Mouse (Mus musculus) midbrain, embryonic 13.5 days (tissue): ENCODE measurements around the gene Ccdc74a. TPM values are rescaled to one million over a fixed set of nuclear protein-coding genes. Genes with fewer than 3 reads are reported as not detected.
A peak's percentile ranks its signal among the peaks of the same experiment; 100 is the strongest.

Experiments
- ATAC-seq: fragments of 200-750 bp; cut with Nextera tagmentation; 2 replicates; pipeline ENCODE4 v1.8.0; 2017; ENCODE audit warnings: mild to moderate bottlenecking, moderate TSS enrichment, moderate library complexity
- H3K27ac ChIP-seq: fragments of 300-500 bp; sonication (generic); 2 replicates; pipeline ENCODE4 v1.5.1; 2015; ENCODE audit warnings: inconsistent platforms, mild to moderate bottlenecking, moderate library complexity
- H3K27me3 ChIP-seq: fragments of 300-500 bp; sonication (generic); 2 replicates; pipeline ENCODE4 v1.6.1; 2015; ENCODE audit warnings: mild to moderate bottlenecking, inconsistent platforms
- H3K36me3 ChIP-seq: fragments of 300-500 bp; sonication (generic); 2 replicates; pipeline ENCODE4 v1.6.1; 2015; ENCODE audit warnings: mild to moderate bottlenecking, inconsistent platforms
- H3K4me1 ChIP-seq: fragments of 300-500 bp; sonication (generic); replicated peaks from 2 replicates; pipeline ENCODE4 v1.6.1; 2015; ENCODE audit warnings: inconsistent platforms
- H3K4me2 ChIP-seq: fragments of 300-500 bp; sonication (generic); replicated peaks from 2 replicates; pipeline ENCODE4 v1.6.1; 2015; ENCODE audit warnings: moderate library complexity, mild to moderate bottlenecking, inconsistent platforms
- H3K4me3 ChIP-seq: fragments of 300-500 bp; sonication (generic); replicated peaks from 2 replicates; pipeline ENCODE4 v1.5.1; 2015; ENCODE audit warnings: mild to moderate bottlenecking, inconsistent platforms
- H3K9ac ChIP-seq: fragments of 300-500 bp; sonication (generic); replicated peaks from 2 replicates; pipeline ENCODE4 v1.6.1; 2015; ENCODE audit warnings: mild to moderate bottlenecking, inconsistent platforms
- H3K9me3 ChIP-seq: fragments of 300-500 bp; sonication (generic); 2 replicates; pipeline ENCODE4 v1.6.1; 2016; ENCODE audit warnings: mild to moderate bottlenecking, inconsistent platforms
- WGBS: fragments of 180-500 bp; shearing (Covaris S2); methylation state at CpG from one replicate; pipeline ENCODE4 v1.1.7; 2015; 5-methylcytosine and 5-hydroxymethylcytosine counted together
- polyA plus RNA-seq: library from polyadenylated mRNA; unstranded; fragments of >200 nt; fragmentation: Nextera tagmentation; extraction: Ambion mirVana; gene quantifications from 2 replicates; pipeline ENCODE4 v1.2.1, GENCODE M21; 2015

Gene Ccdc74a
- polyA plus RNA-seq, 1 experiment from 2014 or later, result 4.8 TPM

GRCm38 (mm10) chr16:17626269-17626555, 20.1 kb upstream of the Ccdc74a start:
- WGBS, result 95% methylated on average over 5 of the region's 5 CpGs
- Histone ChIP-seq H3K4me3 (no peak overlapping the region), H3K9me3 (no peaks in the 10 kb centered on the region), H3K27me3 (no peaks in the 10 kb centered on the region), H3K4me2 (no peak overlapping the region), H3K4me1 (no peaks in the 10 kb centered on the region), H3K27ac (no peak overlapping the region), H3K9ac (no peak overlapping the region), H3K36me3 (peaks cover 87% of the 10 kb centered on the region)
- ATAC-seq, result no peak

- Histone ChIP-seq H3K4me2 (no peak overlapping the region), H3K27me3 (no peaks in the 10 kb centered on the region), H3K27ac (no peak overlapping the region), H3K4me1 (no peaks in the 10 kb centered on the region), H3K9me3 (no peaks in the 10 kb centered on the region), H3K4me3 (no peak overlapping the region), H3K36me3 (peaks cover 84% of the 10 kb centered on the region), H3K9ac (no peak overlapping the region)
- ATAC-seq, result no peak
- WGBS, result 96% methylated on average over 2 of the region's 2 CpGs
Observed at GRCm38 (mm10) chr16:17632580-17632979, 13.7 kb upstream of the Ccdc74a start.

DNA sequence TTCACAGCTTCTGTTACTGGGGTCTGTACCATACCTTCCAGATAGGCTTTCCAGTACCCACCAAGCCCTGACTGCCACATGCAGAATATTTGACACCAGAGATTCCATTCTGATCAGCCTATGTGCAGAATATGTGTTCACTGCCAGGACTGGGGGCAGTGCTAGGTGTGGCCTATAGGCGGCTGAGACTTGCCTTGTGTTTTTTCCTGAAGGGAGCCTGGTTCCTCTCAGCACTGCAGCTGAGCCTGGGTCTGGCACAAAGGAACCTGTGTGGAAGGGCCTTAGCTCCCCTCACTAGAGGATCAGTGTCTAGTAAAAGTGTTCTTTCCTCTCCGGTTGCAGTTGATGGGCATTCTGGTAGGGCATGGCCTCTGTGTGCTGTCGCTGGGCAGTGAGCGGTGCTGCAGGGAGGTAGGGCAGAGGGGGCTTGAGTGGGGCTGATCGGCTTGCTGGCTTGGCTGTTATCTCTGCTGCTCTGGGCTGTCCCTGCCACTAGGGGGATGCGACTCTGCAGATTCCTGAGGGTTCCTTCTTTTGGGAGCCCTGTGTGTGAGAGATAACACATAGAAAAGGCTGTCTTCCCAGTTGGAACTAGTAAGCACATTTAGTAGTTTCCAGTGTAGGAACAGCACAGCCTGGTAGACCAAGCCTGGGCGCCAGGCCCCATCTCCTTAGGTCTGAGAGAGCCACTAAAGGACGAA, 12.6 kb upstream of the Ccdc74a start:
- 72% methylated on average over 8 of the region's 8 CpGs for WGBS
- Histone ChIP-seq H3K36me3 (peaks cover 84% of the 10 kb centered on the region), H3K4me1 (no peaks in the 10 kb centered on the region), H3K27ac (no peak overlapping the region), H3K9ac (no peak overlapping the region), H3K4me2 (no peak overlapping the region), H3K4me3 (no peak overlapping the region), H3K9me3 (no peaks in the 10 kb centered on the region), H3K27me3 (no peaks in the 10 kb centered on the region)
- no peak for ATAC-seq

DNA sequence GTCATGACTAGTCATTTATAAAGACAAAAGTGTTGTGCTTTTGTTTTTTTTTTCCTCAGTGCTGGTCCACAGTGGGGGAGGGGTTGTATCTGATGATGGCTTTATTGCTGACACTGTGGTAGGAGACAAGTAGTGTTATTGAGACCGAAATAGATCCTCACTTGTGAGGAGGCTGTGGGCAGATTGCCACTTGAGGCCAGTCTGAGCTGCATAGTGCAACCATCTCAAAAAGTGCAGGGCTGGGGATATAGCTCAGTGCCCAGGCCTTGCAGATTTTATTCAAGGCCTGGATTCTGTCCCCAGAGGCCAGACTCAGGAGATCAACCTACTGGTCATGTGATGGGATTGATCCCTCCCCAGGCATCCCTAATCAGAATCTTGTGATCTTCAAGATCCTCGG, 9.4 kb upstream of the Ccdc74a start:
- Histone ChIP-seq H3K4me2 (no peak overlapping the region), H3K9ac (no peak overlapping the region), H3K27me3 (no peaks in the 10 kb centered on the region), H3K4me3 (no peak overlapping the region), H3K4me1 (no peaks in the 10 kb centered on the region), H3K27ac (no peak overlapping the region), H3K9me3 (no peaks in the 10 kb centered on the region), H3K36me3 (peaks cover 82% of the 10 kb centered on the region)
- WGBS, result 81% methylated on average over 2 of the region's 2 CpGs
- no peak for ATAC-seq

DNA sequence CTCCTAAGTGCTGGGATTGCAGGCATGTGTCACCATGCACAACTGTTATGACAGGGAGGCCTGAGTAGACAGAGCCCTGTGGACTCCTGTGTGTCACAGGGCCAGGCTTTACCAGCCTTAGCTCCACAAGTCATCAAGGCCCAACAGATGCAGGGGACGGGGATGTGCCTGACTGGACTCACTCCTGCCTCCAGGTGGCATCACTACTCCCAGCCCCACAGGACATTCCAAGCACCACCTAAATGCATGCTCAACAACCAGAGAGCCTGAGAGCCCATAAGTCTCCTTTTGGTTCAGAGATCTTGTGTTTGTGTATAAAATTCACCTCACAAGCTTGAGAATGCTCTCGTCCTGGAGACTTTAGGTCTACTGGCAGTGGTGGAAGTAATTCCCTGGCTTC, 8.7 kb upstream of the Ccdc74a start:
- no peak overlapping the region for H3K9ac ChIP-seq
- ATAC-seq, result no peak
- 88% methylated on average over 2 of the region's 2 CpGs for WGBS
- H3K9me3 ChIP-seq, result no peaks in the 10 kb centered on the region
- no peaks in the 10 kb centered on the region for H3K4me1 ChIP-seq
- no peak overlapping the region for H3K27ac ChIP-seq
- H3K36me3 ChIP-seq, result peaks cover 82% of the 10 kb centered on the region
- no peaks in the 10 kb centered on the region for H3K27me3 ChIP-seq
- H3K4me3 ChIP-seq, result no peak overlapping the region
- H3K4me2 ChIP-seq, result no peak overlapping the region

DNA sequence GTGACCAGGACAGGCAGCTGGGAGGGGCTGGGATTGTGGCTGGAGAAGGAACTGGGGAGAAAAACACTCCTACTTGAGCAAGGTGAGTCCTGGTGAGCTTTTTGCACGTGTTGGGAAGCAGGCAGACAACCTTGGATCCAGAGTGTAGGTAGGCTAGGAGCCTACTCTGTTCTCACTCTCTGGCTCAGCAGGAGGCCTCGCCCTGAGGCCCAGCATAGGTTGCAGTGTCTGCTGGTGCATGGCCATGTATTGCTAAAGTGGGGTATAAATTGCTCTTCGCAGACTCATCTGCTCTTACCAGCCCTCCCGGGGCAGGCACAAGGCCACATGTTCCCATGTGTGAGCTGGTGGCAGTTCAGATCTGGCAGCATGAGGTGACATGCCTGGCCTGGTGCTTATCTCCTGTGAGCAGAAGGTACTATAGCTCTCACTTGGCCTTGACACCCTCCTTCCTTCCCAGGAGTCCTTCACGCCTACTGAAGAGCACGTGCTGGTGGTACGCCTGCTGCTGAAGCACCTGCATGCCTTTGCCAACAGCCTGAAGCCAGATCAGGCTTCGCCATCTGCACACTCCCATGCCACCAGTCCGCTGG, 8.1 kb upstream of the Ccdc74a start:
- no peak for ATAC-seq
- 94% methylated on average over 9 of the region's 9 CpGs for WGBS
- H3K4me1 ChIP-seq, result no peaks in the 10 kb centered on the region
- no peak overlapping the region for H3K9ac ChIP-seq
- no peak overlapping the region for H3K4me2 ChIP-seq
- H3K9me3 ChIP-seq, result no peaks in the 10 kb centered on the region
- H3K27me3 ChIP-seq, result no peaks in the 10 kb centered on the region
- no peak overlapping the region for H3K4me3 ChIP-seq
- peaks cover 82% of the 10 kb centered on the region for H3K36me3 ChIP-seq
- no peak overlapping the region for H3K27ac ChIP-seq

DNA sequence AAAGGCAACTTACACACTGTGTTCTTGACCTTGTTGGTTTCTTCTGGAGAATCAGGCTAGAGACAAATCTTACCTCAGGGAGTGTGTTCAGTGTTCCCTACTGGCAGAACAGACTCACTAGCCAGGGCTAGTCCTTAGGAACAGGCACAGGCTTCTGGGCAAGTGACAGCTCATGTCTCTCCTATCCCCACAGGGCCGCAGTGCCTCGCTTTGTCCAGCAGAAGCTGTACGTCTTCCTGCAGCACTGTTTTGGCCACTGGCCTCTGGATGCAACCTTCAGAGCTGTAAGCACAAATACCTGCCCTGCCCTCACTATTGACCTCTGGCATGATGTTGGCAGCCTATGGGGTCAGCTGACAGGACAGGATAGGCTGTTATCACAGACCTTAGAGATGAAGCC, 7.2 kb upstream of the Ccdc74a start:
- Histone ChIP-seq H3K4me1 (no peaks in the 10 kb centered on the region), H3K4me2 (no peak overlapping the region), H3K27me3 (no peaks in the 10 kb centered on the region), H3K4me3 (no peak overlapping the region), H3K9me3 (no peaks in the 10 kb centered on the region), H3K27ac (no peak overlapping the region), H3K9ac (no peak overlapping the region), H3K36me3 (peaks cover 79% of the 10 kb centered on the region)
- WGBS, result 95% methylated on average over 3 of the region's 3 CpGs
- ATAC-seq, result no peak

DNA sequence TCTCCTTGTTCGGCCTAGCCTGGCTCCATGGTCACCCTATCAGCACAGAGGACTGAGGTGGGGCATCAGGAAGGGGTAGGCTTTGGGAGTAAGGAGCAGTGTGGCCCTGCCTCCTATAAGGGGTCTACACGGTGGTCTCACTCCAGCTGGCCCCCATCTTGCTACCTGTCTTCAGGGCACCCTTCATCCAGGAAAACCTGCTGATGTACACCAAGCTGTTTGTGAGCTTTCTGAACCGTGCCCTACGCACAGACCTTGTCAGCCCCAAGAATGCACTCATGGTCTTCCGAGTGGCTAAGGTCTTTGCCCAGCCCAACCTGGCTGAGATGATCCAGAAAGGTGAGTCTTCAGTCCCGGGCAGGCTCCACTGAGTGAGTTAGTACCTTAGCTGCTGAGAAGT, 6.3 kb upstream of the Ccdc74a start:
- H3K9ac ChIP-seq, result no peak overlapping the region
- no peaks in the 10 kb centered on the region for H3K4me1 ChIP-seq
- H3K9me3 ChIP-seq, result no peaks in the 10 kb centered on the region
- H3K27me3 ChIP-seq, result no peaks in the 10 kb centered on the region
- no peak for ATAC-seq
- no peak overlapping the region for H3K27ac ChIP-seq
- H3K4me3 ChIP-seq, result no peak overlapping the region
- H3K36me3 ChIP-seq, result peaks cover 75% of the 10 kb centered on the region
- WGBS, result 95% methylated on average over 6 of the region's 6 CpGs
- no peak overlapping the region for H3K4me2 ChIP-seq

DNA sequence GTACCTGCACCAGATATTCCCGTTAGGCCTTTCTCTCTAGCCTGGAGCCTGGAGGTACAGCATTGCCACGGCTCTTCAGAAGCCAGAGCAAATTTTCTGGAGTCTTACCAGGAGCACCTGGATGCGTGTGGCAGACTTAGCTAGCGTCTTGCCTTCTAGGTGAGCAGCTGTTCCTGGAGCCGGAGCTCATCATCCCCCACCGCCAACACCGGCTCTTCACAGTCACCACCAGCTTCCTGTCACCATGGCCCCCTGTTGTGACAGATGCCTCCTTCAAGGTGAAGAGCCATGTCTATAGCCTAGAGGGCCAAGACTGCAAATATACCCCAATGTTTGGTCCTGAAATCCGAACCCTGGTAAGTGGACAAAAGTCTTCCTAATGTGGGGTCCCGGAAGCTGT, 5.6 kb upstream of the Ccdc74a start:
- H3K4me1 ChIP-seq, result no peaks in the 10 kb centered on the region
- H3K27ac ChIP-seq, result no peak overlapping the region
- 94% methylated on average over 9 of the region's 9 CpGs for WGBS
- H3K9me3 ChIP-seq, result no peaks in the 10 kb centered on the region
- no peak overlapping the region for H3K4me2 ChIP-seq
- no peak overlapping the region for H3K9ac ChIP-seq
- no peaks in the 10 kb centered on the region for H3K27me3 ChIP-seq
- H3K4me3 ChIP-seq, result no peak overlapping the region
- H3K36me3 ChIP-seq, result peaks cover 71% of the 10 kb centered on the region
- ATAC-seq, result no peak

- 86% methylated on average over 6 of the region's 6 CpGs for WGBS
- H3K4me1 ChIP-seq, result peaks cover 3% of the 10 kb centered on the region; the same call in 1 of the 2 replicates
- H3K27me3 ChIP-seq, result no peaks in the 10 kb centered on the region
- H3K9ac ChIP-seq, result no peak overlapping the region
- H3K4me3 ChIP-seq, result no peak overlapping the region
- peaks cover 66% of the 10 kb centered on the region for H3K36me3 ChIP-seq
- H3K27ac ChIP-seq, result no peak overlapping the region
- no peak for ATAC-seq
- H3K4me2 ChIP-seq, result no peak overlapping the region
- H3K9me3 ChIP-seq, result no peaks in the 10 kb centered on the region
Observed at GRCm38 (mm10) chr16:17641301-17641700, 5.0 kb upstream of the Ccdc74a start.

DNA sequence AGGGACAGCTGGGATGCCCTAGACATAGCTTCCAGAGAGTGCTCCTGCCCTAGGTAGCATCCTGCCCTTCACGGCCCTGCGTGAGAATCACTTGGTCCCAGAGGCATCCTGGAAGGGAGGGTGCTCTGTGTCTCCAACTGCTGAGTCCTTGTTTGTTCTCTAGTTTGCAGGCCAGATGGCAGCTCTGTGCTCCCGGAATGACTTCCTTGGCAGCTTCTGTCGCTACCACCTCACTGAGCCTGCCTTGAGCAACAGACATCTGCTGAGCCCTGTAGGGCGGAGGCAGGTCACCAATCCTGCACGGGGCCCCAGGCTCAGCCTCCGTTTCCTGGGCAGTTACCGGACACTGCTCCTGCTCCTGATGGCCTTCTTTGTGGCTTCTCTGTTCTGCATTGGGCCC, 4.0 kb upstream of the Ccdc74a start:
- no peak for ATAC-seq
- peaks cover 11% of the 10 kb centered on the region for H3K4me1 ChIP-seq
- no peak overlapping the region for H3K4me3 ChIP-seq
- H3K9me3 ChIP-seq, result no peaks in the 10 kb centered on the region
- no peak overlapping the region for H3K9ac ChIP-seq
- peaks cover 60% of the 10 kb centered on the region for H3K36me3 ChIP-seq
- H3K4me2 ChIP-seq, result no peak overlapping the region
- no peak overlapping the region for H3K27ac ChIP-seq
- 89% methylated on average over 8 of the region's 8 CpGs for WGBS
- H3K27me3 ChIP-seq, result no peaks in the 10 kb centered on the region

GRCm38 (mm10) chr16:17643437-17643990, 2.8 kb upstream of the Ccdc74a start:
- Histone ChIP-seq H3K4me3 (no peak overlapping the region), H3K4me2 (no peak overlapping the region), H3K36me3 (peaks cover 49% of the 10 kb centered on the region), H3K9ac (no peak overlapping the region), H3K27ac (no peak overlapping the region), H3K9me3 (no peaks in the 10 kb centered on the region), H3K4me1 (peaks cover 13% of the 10 kb centered on the region), H3K27me3 (no peaks in the 10 kb centered on the region)
- 96% methylated on average over 4 of the region's 4 CpGs for WGBS
- ATAC-seq, result no peak

DNA sequence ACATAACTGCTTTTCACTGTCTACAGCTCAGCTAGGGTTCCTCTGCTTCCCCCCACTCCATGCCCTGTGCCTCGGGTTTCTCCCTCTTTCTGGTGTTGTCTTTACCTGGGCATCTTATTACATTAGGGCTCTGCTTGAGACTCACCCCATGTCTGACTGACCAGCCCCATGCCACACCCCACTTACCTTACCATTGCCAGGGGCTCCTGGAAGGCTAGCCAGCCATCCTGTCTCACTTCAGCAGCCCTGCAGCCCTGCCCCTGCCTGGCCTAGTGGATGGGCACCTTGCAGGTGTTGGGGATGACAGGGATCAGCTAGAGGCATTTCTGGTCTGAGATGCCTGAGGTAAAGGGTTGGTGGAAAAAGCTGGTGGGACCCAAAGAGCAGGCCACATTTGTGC, 886 bp downstream of the Ccdc74a start:
- H3K27me3 ChIP-seq, result no peaks in the 10 kb centered on the region
- no peak overlapping the region for H3K27ac ChIP-seq
- peak overlapping the region; percentile 25; the same call in 1 of the 2 replicates for H3K9ac ChIP-seq
- peak; percentile 13; the same call in 1 of the 2 replicates for ATAC-seq
- peaks cover 13% of the 10 kb centered on the region for H3K4me1 ChIP-seq
- H3K4me2 ChIP-seq, result peak overlapping the region; percentile 87
- peaks cover 50% of the 10 kb centered on the region for H3K36me3 ChIP-seq
- WGBS, result 18% methylated on average over 1 of the region's 1 CpGs
- no peaks in the 10 kb centered on the region for H3K9me3 ChIP-seq
- H3K4me3 ChIP-seq, result peak overlapping the region; percentile 63
